Mouse (Mus musculus) brain, embryonic 18.5 days (tissue): ENCODE measurements at regions not wholly inside any gene's neighbourhood (a gene's known extent, or its start where the extent isn't known, plus 50 kb on each side); places are given as distances from the start of the nearest gene placed in this dataset.
A peak's percentile ranks its signal among the peaks of the same experiment; 100 is the strongest.

ENCODE experiments used
- DNase-seq: peaks from one replicate; pipeline ENCODE4 v3.0.0-alpha.2; 2012; ENCODE audit warnings: low read depth, low spot score

- DNase-seq, result no peak
Observed at GRCm38 (mm10) chr13:47298010-47298409, 175.6 kb downstream of the Rnf144b start.

- DNase-seq, result no peak
Observed at GRCm38 (mm10) chr13:47300486-47300885, 178.0 kb downstream of the Rnf144b start.

DNA sequence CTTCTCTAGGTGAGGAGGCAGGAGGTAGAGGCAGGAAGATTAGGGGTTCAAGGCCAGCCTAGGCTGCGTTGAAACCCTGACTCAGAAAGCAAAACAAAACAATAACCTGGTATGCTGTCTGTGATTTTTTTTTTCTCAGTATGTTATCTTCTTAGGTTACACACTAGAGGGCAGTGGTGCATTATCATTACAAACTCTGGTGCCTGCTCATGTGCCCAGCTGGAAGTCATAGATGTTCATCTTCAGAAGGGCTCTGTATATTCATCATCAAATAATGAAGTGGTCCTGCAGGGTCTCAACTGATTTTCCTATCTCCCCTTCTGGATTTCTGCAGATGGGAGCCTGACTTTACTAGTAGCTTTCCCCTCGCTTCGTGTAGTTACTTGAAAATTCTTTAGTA, 178.6 kb downstream of the Rnf144b start:
- DNase-seq, result peak; percentile 50

DNA sequence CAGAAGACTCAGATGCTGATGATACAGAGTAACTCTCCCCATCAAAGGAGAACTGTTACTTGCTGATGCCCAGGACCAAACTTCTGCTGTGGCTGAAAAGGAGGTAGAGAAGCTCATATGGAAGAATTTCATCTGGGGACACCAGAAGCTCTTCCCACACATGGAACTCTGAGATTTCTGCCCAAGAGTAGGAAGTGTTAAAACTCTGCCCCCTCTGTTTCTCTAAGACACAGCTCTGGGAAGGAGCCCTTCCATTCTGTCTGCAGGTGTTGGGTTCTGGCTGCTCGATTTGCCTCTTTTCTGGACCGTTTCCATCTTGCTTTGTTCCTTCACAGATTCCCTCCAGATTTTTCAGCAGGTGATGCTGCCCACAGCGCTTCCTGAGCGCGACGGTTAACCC, 187.0 kb downstream of the Rnf144b start:
- DNase-seq, result no peak

DNA sequence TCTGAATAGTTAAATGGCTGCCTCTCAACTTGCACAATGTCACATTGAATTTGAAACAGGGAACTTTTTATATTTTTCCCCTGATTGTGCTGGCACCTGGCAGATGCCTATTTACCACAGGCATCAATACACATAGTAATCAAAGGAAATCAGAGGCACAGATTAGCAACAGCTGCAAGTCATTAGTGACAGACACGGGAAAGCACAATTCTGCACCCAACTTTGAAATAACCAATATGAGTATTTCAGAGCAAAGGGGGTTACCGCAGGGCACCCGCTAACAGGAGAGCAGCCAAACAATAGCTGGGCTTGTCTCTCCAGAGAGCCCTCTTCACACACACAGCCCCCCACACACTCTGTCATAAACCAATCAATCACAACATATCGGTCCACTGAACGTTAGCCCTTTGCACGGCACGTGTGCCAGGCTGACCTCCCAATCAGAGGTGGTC, 188.3 kb downstream of the Rnf144b start:
- no peak for DNase-seq

- no peak for DNase-seq
Observed at GRCm38 (mm10) chr13:47319549-47319948, 197.1 kb downstream of the Rnf144b start.

DNA sequence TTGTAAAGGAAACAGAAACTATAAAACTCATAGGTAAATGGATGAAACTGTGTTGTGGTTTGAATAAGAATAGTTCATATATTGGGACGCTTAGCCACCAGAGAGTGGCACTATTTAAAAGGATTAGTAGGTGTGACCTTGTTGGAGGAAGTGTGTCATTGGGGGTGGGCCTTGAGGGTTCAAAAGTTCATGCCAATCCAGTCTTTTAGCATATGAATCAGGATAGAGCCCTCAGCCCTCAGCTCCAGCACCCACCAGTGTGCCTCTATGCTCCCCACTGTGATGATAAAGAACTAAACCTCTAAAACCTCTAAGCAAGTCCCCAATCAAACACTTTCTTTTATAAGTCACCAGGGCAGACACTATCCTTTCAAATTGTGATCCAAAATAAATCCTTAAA, 199.4 kb downstream of the Rnf144b start:
- no peak for DNase-seq

DNA sequence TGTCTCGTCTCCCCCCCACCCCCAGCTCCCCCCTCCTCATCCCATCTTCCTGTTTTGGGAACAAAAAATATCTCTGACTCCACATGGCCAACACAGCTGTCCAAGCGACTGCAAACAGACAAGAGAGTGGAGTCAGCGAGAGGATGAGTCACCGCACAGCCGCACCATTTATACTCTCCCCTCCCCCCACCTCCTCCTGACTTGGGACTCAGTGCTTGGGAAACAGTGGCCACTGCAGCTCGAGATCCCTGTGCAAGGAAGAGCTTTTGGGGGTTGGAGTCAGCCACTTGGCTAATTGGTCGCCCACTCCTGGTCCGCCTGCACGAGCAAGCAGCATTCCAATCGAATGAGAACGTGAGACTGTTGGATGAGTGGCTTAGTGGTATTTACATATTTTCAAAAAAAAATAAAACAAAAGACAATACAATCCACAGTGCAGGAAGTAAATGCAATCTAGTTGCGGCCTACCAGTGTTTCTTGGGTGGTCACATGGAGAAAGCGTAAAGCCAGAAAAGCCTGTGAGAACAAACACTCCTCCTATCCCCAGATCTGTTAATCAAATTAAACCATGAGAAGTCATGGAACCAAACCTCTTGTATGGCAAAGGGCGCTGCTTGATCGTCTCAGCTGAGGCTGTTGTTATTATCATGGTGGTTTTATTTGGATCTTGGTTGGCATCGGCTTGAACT, 213.7 kb downstream of the Rnf144b start:
- no peak for DNase-seq

DNA sequence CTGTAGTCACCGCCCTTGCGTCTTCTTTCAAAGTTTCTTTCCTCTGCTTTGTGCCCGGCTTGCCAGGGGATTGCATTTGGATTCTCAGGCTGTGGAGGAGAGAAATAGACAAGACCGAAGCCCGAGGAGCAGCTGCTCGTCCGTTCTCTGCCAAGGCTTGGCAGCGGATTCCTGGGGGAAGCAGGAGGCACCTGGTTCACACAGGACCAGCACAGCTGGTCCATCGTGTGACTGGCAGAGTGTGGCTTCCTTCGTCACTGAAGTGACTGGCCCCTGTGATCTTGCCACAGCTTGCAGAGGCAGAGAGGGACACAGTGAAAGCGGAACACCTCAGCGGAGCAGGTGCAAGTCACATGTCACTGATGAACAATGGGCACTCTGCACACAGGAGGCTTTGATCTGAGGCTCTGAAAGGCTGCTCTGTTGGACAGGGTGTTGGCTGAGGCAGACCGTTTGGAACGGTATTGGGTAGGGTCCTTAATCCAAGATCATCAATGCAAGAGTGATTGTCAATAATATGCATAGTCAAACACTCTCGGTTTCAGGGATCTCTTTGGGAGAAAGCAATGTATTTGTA, 214.5 kb downstream of the Rnf144b start:
- no peak for DNase-seq

DNA sequence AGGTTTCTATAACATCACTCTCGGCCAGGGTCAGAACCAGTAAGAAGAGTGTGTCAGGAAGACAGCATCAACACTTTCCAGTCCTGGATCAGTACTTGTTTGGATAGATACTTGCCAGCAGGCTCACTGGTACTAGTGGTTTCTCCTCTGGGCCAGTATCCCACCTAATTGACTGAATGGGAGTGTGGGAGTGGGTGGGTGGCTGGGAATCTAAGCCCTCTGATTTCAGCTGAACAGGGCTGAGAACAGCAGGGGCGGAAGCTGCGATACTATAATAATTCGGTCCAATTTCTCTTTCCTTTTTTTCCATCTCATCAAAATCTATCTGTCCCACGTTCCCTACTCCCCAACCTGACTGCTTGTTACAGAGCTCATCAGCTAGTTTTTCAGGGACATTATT, 217.0 kb downstream of the Rnf144b start:
- no peak for DNase-seq

DNA sequence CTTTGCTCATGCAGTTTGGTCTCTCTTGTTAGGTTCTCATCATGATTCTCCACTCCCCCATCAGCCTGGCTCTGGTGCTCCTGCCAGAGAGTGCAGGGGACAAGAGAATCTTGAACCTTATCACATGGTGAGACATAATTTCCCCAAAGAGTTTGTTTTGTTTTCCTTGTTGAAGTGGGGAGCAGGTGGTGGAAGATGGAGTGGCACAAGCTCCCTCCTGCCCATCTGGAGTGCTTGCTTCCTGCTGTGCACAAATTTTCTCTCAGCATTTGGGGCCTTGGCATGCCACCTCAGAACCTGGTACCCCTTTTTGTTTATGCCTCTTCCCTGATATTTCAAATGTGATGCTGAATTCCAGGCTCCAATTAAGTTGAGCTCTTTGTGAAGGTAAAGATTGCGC, 219.9 kb downstream of the Rnf144b start:
- no peak for DNase-seq

GRCm38 (mm10) chr13:47345576-47345975, 223.1 kb downstream of the Rnf144b start:
- no peak for DNase-seq

DNA sequence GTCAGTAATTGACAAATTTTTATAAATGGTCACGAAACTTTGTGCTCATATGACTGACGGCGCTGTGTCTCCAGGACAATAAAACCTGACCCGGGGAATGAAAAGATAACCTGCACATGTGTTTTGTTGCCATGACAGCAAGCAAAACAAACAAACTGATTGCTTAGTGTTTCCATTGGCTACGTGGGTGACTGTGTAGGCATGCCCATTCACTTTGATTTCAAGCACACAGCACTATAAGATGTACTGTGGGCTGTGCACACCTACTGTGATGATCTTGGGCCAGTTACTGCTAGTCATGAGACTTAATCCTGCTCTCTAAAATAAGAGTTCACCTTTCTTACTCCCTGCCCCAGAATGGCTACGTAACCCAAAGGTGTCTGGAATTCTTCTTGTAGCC, 225.4 kb downstream of the Rnf144b start:
- no peak for DNase-seq

- peak; percentile 67 for DNase-seq
Observed at GRCm38 (mm10) chr13:47348517-47349145, 226.2 kb downstream of the Rnf144b start.

DNA sequence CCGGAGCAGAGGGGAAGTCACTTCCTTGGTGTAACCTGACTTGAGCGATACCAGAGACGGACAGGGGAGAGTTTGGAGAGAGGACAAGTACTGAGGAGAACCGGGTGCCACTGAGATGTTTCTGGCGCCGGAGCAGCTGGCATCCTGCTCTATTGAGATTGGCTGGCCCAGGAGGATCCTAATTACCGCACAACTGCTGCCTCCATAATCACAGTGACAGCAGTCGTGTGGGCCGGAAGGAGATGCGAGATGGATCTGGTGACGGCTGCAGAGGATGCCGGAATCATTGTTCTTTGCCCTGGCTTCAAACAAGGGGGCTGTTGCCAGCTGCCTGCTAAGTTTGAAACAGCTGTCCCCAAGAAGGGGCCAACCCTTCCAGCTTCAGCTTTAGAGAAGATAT, 232.0 kb downstream of the Rnf144b start:
- DNase-seq, result no peak

- no peak for DNase-seq
Observed at GRCm38 (mm10) chr13:47355169-47355568, 232.7 kb downstream of the Rnf144b start.

DNA sequence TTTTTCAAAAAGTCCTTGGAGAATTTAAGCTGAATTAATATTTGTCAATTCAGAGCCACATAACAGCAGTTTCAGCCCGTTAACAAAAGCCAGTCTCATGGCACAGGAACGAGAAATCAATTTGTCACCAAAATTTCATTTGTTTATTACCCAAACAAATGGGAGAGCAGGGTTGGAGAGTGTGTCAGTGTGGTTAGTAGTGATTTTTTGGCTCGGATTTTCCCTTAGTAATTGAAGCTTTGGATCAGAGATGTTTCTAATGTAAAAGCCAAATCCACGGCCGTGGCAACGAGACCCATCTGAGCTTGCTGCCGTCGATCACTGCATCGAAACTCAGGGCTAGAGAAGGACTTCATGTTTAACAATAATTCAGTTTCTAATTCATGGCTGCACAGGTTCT, 236.5 kb downstream of the Rnf144b start:
- DNase-seq, result no peak

- DNase-seq, result no peak
Observed at GRCm38 (mm10) chr13:47365776-47366175, 243.3 kb downstream of the Rnf144b start.

GRCm38 (mm10) chr13:47368041-47368823, 245.8 kb downstream of the Rnf144b start:
- DNase-seq, result no peak

DNA sequence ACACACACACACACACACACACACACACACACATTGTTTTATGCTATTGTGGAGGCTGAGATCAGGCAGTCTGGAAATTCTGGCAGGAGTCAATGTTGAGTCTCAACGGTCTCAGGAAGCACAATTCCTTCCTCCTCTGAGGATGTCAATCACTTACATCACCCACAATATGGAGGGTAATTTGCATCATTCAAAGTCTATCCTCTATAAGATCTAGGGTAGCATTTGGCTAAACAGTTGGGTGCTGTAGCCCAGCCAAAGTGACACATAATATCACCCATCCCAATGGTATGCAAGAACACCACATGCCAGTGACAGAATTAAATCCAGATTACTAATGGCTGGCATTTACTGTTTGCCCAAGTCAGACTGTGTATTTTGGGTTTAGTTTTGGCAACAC, 252.1 kb downstream of the Rnf144b start:
- DNase-seq, result peak; percentile 30

DNA sequence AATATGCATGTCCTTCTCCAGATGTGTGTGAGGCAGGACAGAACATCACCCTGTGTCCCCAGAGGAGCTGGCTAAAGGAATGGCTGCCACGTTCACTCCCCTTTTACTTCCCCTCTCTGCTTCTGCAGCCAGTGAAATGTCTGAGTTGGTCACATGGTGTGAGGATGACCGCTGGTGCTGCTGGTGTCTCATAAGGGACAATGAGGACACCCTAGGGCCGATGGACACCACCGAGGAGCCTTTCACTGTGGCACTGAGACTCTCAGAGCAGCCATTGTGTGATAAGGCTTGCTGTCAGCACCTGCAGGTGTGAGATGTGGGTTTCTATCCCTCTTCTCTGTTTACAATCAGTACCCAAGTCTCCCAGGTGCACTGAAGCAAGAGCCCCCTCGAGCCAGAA, 268.6 kb downstream of the Rnf144b start:
- DNase-seq, result no peak

- no peak for DNase-seq
Observed at GRCm38 (mm10) chr13:47397726-47398350, 275.4 kb downstream of the Rnf144b start.
